18 mouse cellular contexts compared by ENCODE assay signal in genomic region chr5:50074245-50074644, GRCm38 (mm10).
"Had no signal": no experiment of that assay in that cellular context is flagged by ENCODE, and none has a peak within 500 bp of the region (broad histone marks: within the 10 kb centered on the region; RNA-seq: fewer than 3 reads in every experiment).

No protein-coding gene starts in this region.

- H3K4me2 ChIP-seq: lung, embryonic 14.5 days; midbrain, embryonic 13.5 days; neural tube, embryonic 13.5 days; neural tube, embryonic 15.5 days had no signal

- H3K9ac ChIP-seq: lung, embryonic 14.5 days; midbrain, embryonic 13.5 days; neural tube, embryonic 13.5 days; neural tube, embryonic 15.5 days had no signal

- H3K4me3 ChIP-seq: midbrain, embryonic 10.5 days; midbrain, embryonic 13.5 days; myocyte; neural tube, embryonic 13.5 days; neural tube, embryonic 15.5 days had no signal

- ATAC-seq: midbrain, embryonic 13.5 days; midbrain, embryonic 16.5 days had no signal

- DNase-seq: lung, adult 18-20 months; lung, embryonic 14.5 days; lung, postnatal 10 days; lung, postnatal 4 days; retina, postnatal 1 day; right cerebral cortex, adult 18-20 months; right cerebral cortex, postnatal 25 days; right cerebral cortex, postnatal 4 days; spleen, adult 18-20 months; thymus, adult 18-20 months; thymus, postnatal 14 days; thymus, postnatal 36 days had no signal

- H3K36me3 ChIP-seq: midbrain, embryonic 10.5 days; midbrain, embryonic 13.5 days; neural tube, embryonic 13.5 days; neural tube, embryonic 15.5 days had no signal

- H3K27ac ChIP-seq: midbrain, embryonic 10.5 days; midbrain, embryonic 13.5 days; neural tube, embryonic 13.5 days; neural tube, embryonic 15.5 days had no signal

- H3K9me3 ChIP-seq: midbrain, embryonic 10.5 days; midbrain, embryonic 13.5 days; neural tube, embryonic 13.5 days; neural tube, embryonic 15.5 days had no signal

- H3K27me3 ChIP-seq: midbrain, embryonic 13.5 days; neural tube, embryonic 13.5 days; neural tube, embryonic 15.5 days had no signal

- H3K4me1 ChIP-seq: midbrain, embryonic 10.5 days; midbrain, embryonic 13.5 days; neural tube, embryonic 13.5 days; neural tube, embryonic 15.5 days had no signal
